Mouse (Mus musculus): Measurements from ENCODE around the gene Bcl10.

DNA sequence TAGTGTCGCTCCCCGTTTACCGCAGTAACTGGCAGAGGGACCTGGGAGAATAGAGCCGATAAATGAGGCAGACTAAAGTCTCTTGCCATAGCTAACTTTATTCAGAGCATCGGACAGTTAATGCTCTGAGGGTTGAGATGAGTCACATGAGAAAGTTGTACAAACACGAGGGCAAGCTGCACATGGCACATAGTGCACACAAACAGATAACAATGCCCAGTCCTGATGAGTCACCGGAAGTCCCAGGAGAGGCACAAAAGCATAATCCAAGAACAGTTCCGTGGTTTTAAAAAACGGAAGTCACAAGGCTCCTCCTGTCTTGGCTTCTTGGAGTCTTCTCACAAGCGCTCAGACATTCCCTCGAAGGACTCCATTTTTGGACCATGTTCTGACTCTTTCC is 46.5 kb upstream of the Bcl10 start:
- no peak for TF ChIP-seq CTCF (IDR thresholded peaks at IDR 0.05; ENCODE audit: extremely low read depth, insufficient read length, insufficient replicate concordance, low read depth, low read length)
- no peak for TF ChIP-seq POLR2A (IDR thresholded peaks at IDR 0.05; ENCODE audit: low read depth, low read length)
